Mouse (Mus musculus): ENCODE measurements around the gene Csrnp3. TPM values are rescaled to one million over a fixed set of nuclear protein-coding genes. Genes with fewer than 3 reads are reported as not detected.

The Csrnp3 gene
- total RNA-seq, 4 experiments from 2014 or later = 81.1 to 111 (median 93.9) TPM

Other genes starting within 250 kb of the Csrnp3 start
- 100 to 1,000 TPM; 257 to 319 (median 284) TPM for gene Scn2a, start 225.0 kb upstream of the Csrnp3 start, total RNA-seq (2022)